8 mouse cellular contexts compared by ENCODE assay signal in genomic region chr7:16950861-16951635, GRCm38 (mm10). TPM values are rescaled to one million over a fixed set of nuclear protein-coding genes. Genes with fewer than 3 reads are reported as not detected.
A peak's percentile ranks its signal among the peaks of the same experiment; 100 is the strongest.
DNase-seq lines count a peak whose midpoint lies in the region; ATAC-seq and TF ChIP-seq lines count a peak whose summit lies in the region.

No protein-coding gene starts in this region.

- no peak overlapping the region for H3K4me2 ChIP-seq in forebrain, embryonic 15.5 days (replicated peaks)
- H3K4me2 ChIP-seq in lung, embryonic 15.5 days: peak overlapping the region; percentile 33; the same call in 1 of the 2 replicates

- peak; percentile 49 for ATAC-seq in forebrain, embryonic 15.5 days (replicated peaks)
- peak; percentile 66; the same call in 1 of the 2 replicates for ATAC-seq in lung, embryonic 15.5 days (ENCODE audit: borderline replicate concordance, extremely low read depth, low FRiP score, low TSS enrichment)

- no peak overlapping the region for H3K4me3 ChIP-seq in ES-Bruce4 (ENCODE audit: low read depth, low read length)
- H3K4me3 ChIP-seq in forebrain, embryonic 15.5 days: no peak overlapping the region
- no peak overlapping the region for H3K4me3 ChIP-seq in layer of hippocampus, adult 2 months
- H3K4me3 ChIP-seq in lung, embryonic 15.5 days: no peak overlapping the region
- H3K4me3 ChIP-seq in thymus, adult 2 months (ENCODE audit: control insufficient read depth, insufficient read depth, low read length): no peak overlapping the region

- 0 out of 2 replicates have a peak overlapping the region, but pooled peaks have one; percentile 3 for H3K9ac ChIP-seq in ES-Bruce4 (ENCODE audit: low read depth, poor library complexity, severe bottlenecking)
- no peak overlapping the region for H3K9ac ChIP-seq in forebrain, embryonic 15.5 days (replicated peaks)
- no peak overlapping the region for H3K9ac ChIP-seq in lung, embryonic 15.5 days

- intact Hi-C loops in heart, postnatal 25 days (cut with DNase I): loop anchor here (1.0 kb wide), 2 partner anchors 19 to 51 kb away; no protein-coding TSS in a partner anchor

- H3K36me3 ChIP-seq in ES-Bruce4 (ENCODE audit: control insufficient read depth, insufficient read depth, low read length, poor library complexity, severe bottlenecking): no peaks in the 10 kb centered on the region
- H3K36me3 ChIP-seq in forebrain, embryonic 15.5 days: no peaks in the 10 kb centered on the region
- no peaks in the 10 kb centered on the region for H3K36me3 ChIP-seq in lung, embryonic 15.5 days
- no peaks in the 10 kb centered on the region for H3K36me3 ChIP-seq in thymus, adult 2 months (ENCODE audit: control insufficient read depth, insufficient read depth, low read length)

- TF ChIP-seq CTCF in ES-Bruce4 (IDR thresholded peaks at IDR 0.05; ENCODE audit: low read depth, low read length): peak; percentile 82
- TF ChIP-seq CTCF in layer of hippocampus, adult 2 months (conservative IDR thresholded peaks at IDR 0.05): peak; percentile 93
- peak; percentile 89 for TF ChIP-seq CTCF in thymus, adult 2 months (IDR thresholded peaks at IDR 0.05; ENCODE audit: borderline replicate concordance, control insufficient read depth, extremely low read depth, insufficient read depth, low read length, poor library complexity)

- WGBS in forebrain, embryonic 15.5 days: 29% methylated on average over 18 of the region's 18 CpGs
- WGBS in lung, embryonic 15.5 days: 20% methylated on average over 18 of the region's 18 CpGs
- WGBS in thymus, adult 2 months: 25% methylated on average over 18 of the region's 18 CpGs

- TF ChIP-seq POLR2A in ES-Bruce4 (IDR thresholded peaks at IDR 0.05; ENCODE audit: insufficient read depth, low read length): no peak
- no peak for TF ChIP-seq POLR2A in thymus, adult 2 months (IDR thresholded peaks at IDR 0.05; ENCODE audit: control insufficient read depth, extremely low read depth, insufficient read depth, low read length, poor library complexity)

- no peak for TF ChIP-seq EP300 in ES-Bruce4 (IDR thresholded peaks at IDR 0.05; ENCODE audit: insufficient read depth, low read depth, low read length)

- no peak overlapping the region for H3K27ac ChIP-seq in ES-Bruce4 (ENCODE audit: insufficient read depth, low read length)
- peak overlapping the region; percentile 67 for H3K27ac ChIP-seq in forebrain, embryonic 15.5 days (replicated peaks)
- H3K27ac ChIP-seq in layer of hippocampus, adult 2 months: peak overlapping the region; percentile 98
- no peak overlapping the region for H3K27ac ChIP-seq in lung, embryonic 15.5 days
- H3K27ac ChIP-seq in thymus, adult 2 months (ENCODE audit: control insufficient read depth, insufficient read depth, low read length): no peak overlapping the region

- peaks cover 2% of the 10 kb centered on the region for H3K4me1 ChIP-seq in ES-Bruce4 (ENCODE audit: control insufficient read depth, insufficient read depth, low read length)
- H3K4me1 ChIP-seq in forebrain, embryonic 15.5 days: peaks cover 48% of the 10 kb centered on the region
- peaks cover 45% of the 10 kb centered on the region for H3K4me1 ChIP-seq in lung, embryonic 15.5 days
- peaks cover 15% of the 10 kb centered on the region for H3K4me1 ChIP-seq in thymus, adult 2 months (replicated peaks; ENCODE audit: control insufficient read depth, insufficient read depth, low read length)

- peak; percentile 53 for DNase-seq in c-Kit-positive CD71-positive TER-119-positive erythroid progenitor cells, embryonic 14.5 days (ENCODE audit: low spot score)
- DNase-seq in heart, postnatal 25 days (ENCODE audit: low spot score): peak; percentile 61
- peak; percentile 89 to 94 for DNase-seq in layer of hippocampus, adult 2 months (ENCODE audit: low spot score in 2 of 2)
- DNase-seq in ovary, adult 18-20 months (ENCODE audit: low spot score): peak; percentile 61
- DNase-seq in thymus, adult 2 months: peak; percentile 86

- H3K9me3 ChIP-seq in ES-Bruce4 (replicated peaks; ENCODE audit: control insufficient read depth, insufficient read depth, low read length, poor library complexity, severe bottlenecking): no peaks in the 10 kb centered on the region
- no peaks in the 10 kb centered on the region for H3K9me3 ChIP-seq in forebrain, embryonic 15.5 days
- H3K9me3 ChIP-seq in lung, embryonic 15.5 days: no peaks in the 10 kb centered on the region

- H3K27me3 ChIP-seq in ES-Bruce4 (ENCODE audit: control insufficient read depth, insufficient read depth, low read length, poor library complexity, severe bottlenecking): no peaks in the 10 kb centered on the region
- no peaks in the 10 kb centered on the region; the same call in 1 of the 2 replicates for H3K27me3 ChIP-seq in forebrain, embryonic 15.5 days
- peaks cover 37% of the 10 kb centered on the region for H3K27me3 ChIP-seq in lung, embryonic 15.5 days
- H3K27me3 ChIP-seq in thymus, adult 2 months (ENCODE audit: control insufficient read depth, insufficient read depth, low read length): peaks cover 9% of the 10 kb centered on the region; the same call in 1 of the 2 replicates

RNA-seq across cellular contexts. Expression of gene Pnmal2, which starts 6.6 kb away (rescaled TPM):
- 1.5 and 1.6 TPM in 2 replicates for polyA plus RNA-seq in ES-Bruce4 (2011; ENCODE audit: insufficient read depth, insufficient read length, low read depth, missing spikeins)
- 87.4 and 102 TPM in 2 replicates for polyA plus RNA-seq in forebrain, embryonic 15.5 days (2015; fragmentation: Nextera tagmentation; extraction: Ambion mirVana)
- total RNA-seq in heart, postnatal 25 days (2021): 1 to 10 TPM; 3.7 to 4.1 TPM
- 100 to 1,000 TPM; 348 to 373 TPM for total RNA-seq in layer of hippocampus, adult 2 months (2021)
- polyA plus RNA-seq in lung, embryonic 15.5 days (2015; fragmentation: Nextera tagmentation; extraction: Ambion mirVana): 6.2 and 6.6 TPM in 2 replicates
- 2.2 and 3.0 TPM in 2 replicates for polyA plus RNA-seq in thymus, adult 2 months (2012; rRNA removed)

RNA-seq across cellular contexts. Expression of gene Pnmal1, which starts 8.4 kb away (rescaled TPM):
- not detected in 2 replicates for polyA plus RNA-seq in ES-Bruce4 (2011; ENCODE audit: insufficient read depth, insufficient read length, low read depth, missing spikeins)
- 47.9 and 53.1 TPM in 2 replicates for polyA plus RNA-seq in forebrain, embryonic 15.5 days (2015; fragmentation: Nextera tagmentation; extraction: Ambion mirVana)
- not detected for total RNA-seq in heart, postnatal 25 days (2021)
- 100 to 1,000 TPM; 103 to 121 TPM for total RNA-seq in layer of hippocampus, adult 2 months (2021)
- 0.11 and 0.36 TPM in 2 replicates for polyA plus RNA-seq in lung, embryonic 15.5 days (2015; fragmentation: Nextera tagmentation; extraction: Ambion mirVana)
- not detected in 2 replicates for polyA plus RNA-seq in thymus, adult 2 months (2012; rRNA removed)

RNA-seq across cellular contexts. Expression of gene Calm3, which starts 27.1 kb away (rescaled TPM):
- 358 and 368 TPM in 2 replicates for polyA plus RNA-seq in ES-Bruce4 (2011; ENCODE audit: insufficient read depth, insufficient read length, low read depth, missing spikeins)
- 291 and 305 TPM in 2 replicates for polyA plus RNA-seq in forebrain, embryonic 15.5 days (2015; fragmentation: Nextera tagmentation; extraction: Ambion mirVana)
- total RNA-seq in heart, postnatal 25 days (2021): 100 to 1,000 TPM; 196 to 203 TPM
- total RNA-seq in layer of hippocampus, adult 2 months (2021): 1,000 to 10,000 TPM; 2,074 to 2,160 TPM
- 101 and 104 TPM in 2 replicates for polyA plus RNA-seq in lung, embryonic 15.5 days (2015; fragmentation: Nextera tagmentation; extraction: Ambion mirVana)
- polyA plus RNA-seq in thymus, adult 2 months (2012; rRNA removed): 398 and 475 TPM in 2 replicates

RNA-seq across cellular contexts. Expression of gene Gm42372, which starts 31.8 kb away (rescaled TPM):
- 1.1 and 1.2 TPM in 2 replicates for polyA plus RNA-seq in ES-Bruce4 (2011; ENCODE audit: insufficient read depth, insufficient read length, low read depth, missing spikeins)
- polyA plus RNA-seq in forebrain, embryonic 15.5 days (2015; fragmentation: Nextera tagmentation; extraction: Ambion mirVana): 3.7 and 4.3 TPM in 2 replicates
- not detected for total RNA-seq in heart, postnatal 25 days (2021)
- 10 to 100 TPM; 52.3 to 55.5 TPM for total RNA-seq in layer of hippocampus, adult 2 months (2021)
- polyA plus RNA-seq in lung, embryonic 15.5 days (2015; fragmentation: Nextera tagmentation; extraction: Ambion mirVana): 0.16 and 0.17 TPM in 2 replicates
- 2.3 TPM in 2 replicates for polyA plus RNA-seq in thymus, adult 2 months (2012; rRNA removed)

RNA-seq across cellular contexts. Expression of gene Ccdc8, which starts 41.5 kb away (rescaled TPM):
- 4.2 and 4.4 TPM in 2 replicates for polyA plus RNA-seq in ES-Bruce4 (2011; ENCODE audit: insufficient read depth, insufficient read length, low read depth, missing spikeins)
- polyA plus RNA-seq in forebrain, embryonic 15.5 days (2015; fragmentation: Nextera tagmentation; extraction: Ambion mirVana): 6.8 and 7.0 TPM in 2 replicates
- 1 to 10 TPM; 5.2 to 6.5 TPM for total RNA-seq in heart, postnatal 25 days (2021)
- 1 to 10 TPM; 1.8 to 2.2 TPM for total RNA-seq in layer of hippocampus, adult 2 months (2021)
- polyA plus RNA-seq in lung, embryonic 15.5 days (2015; fragmentation: Nextera tagmentation; extraction: Ambion mirVana): 34.9 and 35.9 TPM in 2 replicates
- polyA plus RNA-seq in thymus, adult 2 months (2012; rRNA removed): 1.5 and 2.0 TPM in 2 replicates

Comparison
In these comparisons a context has a peak if more than half of its experiments do, and no peak if none do; other contexts are left out.
1. H3K27ac ChIP-seq: peak in forebrain, embryonic 15.5 days (single experiment) and layer of hippocampus, adult 2 months (single experiment); none in ES-Bruce4 (single experiment), lung, embryonic 15.5 days (single experiment) and thymus, adult 2 months (single experiment).
2. RNA of gene Pnmal2, which starts 6.6 kb away (polyA plus RNA-seq): 87.4 to 102 TPM in forebrain, embryonic 15.5 days; 6.2 to 6.6 TPM in lung, embryonic 15.5 days, 2.2 to 3.0 TPM in thymus, adult 2 months and 1.5 to 1.6 TPM in ES-Bruce4; every median in the first group is over 10 times any median in the second.
3. RNA of gene Pnmal1, which starts 8.4 kb away (polyA plus RNA-seq): 47.9 to 53.1 TPM in forebrain, embryonic 15.5 days; 0.11 to 0.36 TPM in lung, embryonic 15.5 days, not detected in thymus, adult 2 months and not detected in ES-Bruce4; every median in the first group is over 10 times any median in the second.
4. Peak in every context shown above with its lines, with median percentiles within 50 percentile points of each other: CTCF ChIP-seq and DNase-seq.